Mouse (Mus musculus): Measurements from ENCODE around the gene Nfxl1.
A peak's percentile ranks its signal among the peaks of the same experiment; 100 is the strongest.
"Not testable (repeated sequence)": the region's sequence is repeated elsewhere in the genome, so short reads cannot be mapped to it uniquely, and the experiment has no call there.

Nfxl1 gene

DNA sequence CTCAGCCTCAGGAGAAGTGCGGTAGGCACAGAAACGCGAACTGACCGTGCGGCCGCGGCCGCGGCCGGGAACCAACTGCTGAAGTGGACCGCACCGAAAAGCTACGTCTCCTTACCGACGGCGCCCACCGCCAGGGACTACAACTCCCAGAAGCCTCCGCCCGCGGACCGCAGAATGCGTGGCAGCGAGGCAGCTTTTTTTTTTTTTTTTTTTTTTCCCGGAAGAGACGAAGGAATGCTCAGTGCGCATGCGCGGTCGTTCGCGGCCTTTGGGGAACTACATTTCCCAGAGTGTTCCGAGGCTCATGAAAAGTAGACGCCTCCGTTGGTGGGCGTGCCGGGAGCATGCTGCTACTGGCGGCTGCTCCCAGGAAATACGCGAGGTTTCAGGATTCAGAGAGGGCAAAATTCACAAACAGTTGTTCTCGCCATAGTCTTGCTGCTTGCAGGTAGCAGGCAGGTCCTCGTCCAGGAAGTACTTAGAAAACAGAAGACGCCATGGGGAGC is at the start of gene Nfxl1:
Nfxl1 (minus strand) TSS at position 141 of the 506 bp plus-strand sequence.
- peak; percentile 99 for DNase-seq (ENCODE audit: low spot score)

DNA sequence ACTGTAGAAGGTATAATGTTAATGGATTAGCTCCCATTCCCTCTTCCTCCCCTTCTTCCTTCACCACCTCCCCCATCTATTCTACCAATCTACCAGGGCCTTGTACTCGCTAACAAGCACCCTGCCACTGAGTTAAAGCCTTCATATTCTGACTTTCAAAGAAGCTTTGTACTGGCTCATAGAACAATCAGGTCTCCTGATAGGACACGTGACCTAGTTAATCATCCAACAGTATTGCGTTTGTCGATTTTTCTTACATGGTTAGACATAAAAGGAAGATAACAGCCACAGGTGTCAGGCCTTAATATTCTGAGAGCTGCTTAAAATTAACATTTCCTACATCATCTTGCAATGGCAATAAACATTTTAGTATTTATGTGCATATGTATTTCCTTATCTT is 43.7 kb upstream of the Nfxl1 start:
- DNase-seq (ENCODE audit: low spot score): no peak

DNA sequence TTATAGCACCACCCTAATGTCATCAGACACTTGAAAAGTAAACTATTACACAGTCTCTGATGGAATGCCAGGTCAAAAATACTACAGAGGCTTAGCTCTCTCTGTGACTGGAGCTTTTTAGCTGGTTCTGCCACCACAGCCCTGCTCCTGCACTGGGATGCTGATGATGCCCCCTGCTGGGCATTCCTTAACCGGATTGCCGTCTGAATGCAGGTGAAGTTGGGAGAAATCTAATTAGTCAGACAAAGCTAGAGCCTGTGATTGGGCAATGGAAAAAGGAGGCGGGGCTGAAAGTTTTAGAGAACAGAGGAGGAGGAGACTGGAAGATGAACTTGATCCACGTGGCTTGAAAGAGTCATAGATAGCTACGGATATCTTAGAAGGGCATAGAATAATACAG is 41.5 kb upstream of the Nfxl1 start:
- DNase-seq (ENCODE audit: low spot score): peak; percentile 57

DNA sequence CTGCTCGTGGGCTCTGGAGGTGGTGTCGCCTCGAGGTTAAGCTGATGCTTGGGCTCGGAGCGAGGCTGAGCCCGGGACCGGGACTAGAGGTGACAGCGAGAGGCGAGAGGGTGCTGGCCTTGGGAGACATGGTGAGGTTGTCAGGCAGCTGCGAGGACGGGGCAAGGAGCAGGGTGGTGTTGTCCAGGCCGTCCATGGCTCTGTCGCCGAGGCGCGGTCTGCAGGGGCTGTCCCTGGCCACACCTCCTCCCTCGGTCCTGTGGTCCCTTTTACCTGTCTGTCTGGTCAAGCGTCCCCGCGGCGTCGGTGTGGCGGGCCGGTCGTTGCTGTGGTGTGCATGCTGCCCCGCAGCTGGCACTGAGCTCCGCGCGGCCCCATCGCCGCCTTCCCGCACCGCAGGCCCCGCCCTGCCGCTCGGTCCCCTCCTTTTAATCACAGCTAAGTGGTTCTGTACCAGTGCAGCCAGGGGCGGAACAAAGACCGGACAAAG is 27.8 kb upstream of the Nfxl1 start, which contains the start of gene Gm5868:
Gm5868 (minus strand) TSS at position 360 of the 490 bp plus-strand sequence.
- DNase-seq (ENCODE audit: low spot score): peak; percentile 64

DNA sequence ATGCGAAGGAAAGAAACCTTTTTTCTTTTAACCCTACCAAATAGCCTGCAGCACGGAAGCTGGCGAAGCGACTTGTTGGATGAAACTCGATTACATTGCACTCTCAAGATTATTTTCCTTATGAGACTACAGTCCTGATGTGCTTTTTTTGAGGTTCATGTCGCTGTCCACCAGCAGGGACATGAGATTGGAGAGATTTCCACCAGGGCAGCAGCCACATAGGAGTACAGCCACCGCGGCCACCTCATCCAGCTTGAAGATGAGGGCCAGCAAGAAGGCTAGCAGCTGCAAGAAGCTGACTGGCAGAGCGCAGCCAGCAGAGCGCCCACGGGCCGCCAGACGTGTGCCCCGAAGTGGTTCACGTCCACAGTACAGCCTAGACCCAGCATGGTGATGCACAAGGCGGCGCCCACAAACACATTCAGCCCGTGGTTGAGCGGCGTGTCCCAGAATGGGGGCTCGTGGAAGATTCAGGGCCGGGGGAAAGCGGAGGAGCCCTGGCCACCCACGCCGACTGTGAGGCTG is 27.2 kb upstream of the Nfxl1 start:
- not testable (repeated sequence) for DNase-seq (ENCODE audit: low spot score)

DNA sequence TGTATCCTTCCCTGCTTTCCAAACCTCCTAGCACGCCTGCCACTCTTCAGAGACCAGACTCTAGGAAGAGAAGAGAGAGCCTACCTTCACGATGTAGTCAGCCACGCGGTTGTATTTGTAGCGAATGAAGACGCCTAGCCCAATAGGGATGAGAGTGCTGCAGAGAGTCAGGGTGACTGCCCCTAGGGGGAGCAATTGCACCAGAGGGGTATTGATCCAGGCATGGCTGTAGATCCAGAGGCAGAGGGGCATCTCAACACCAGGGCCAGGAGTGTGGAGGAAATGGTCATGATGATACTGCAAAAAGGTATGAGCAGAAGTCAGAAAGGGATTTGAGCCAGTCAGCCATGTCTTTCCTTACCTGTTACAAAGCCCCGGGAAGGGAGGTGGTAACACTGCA is 26.6 kb upstream of the Nfxl1 start:
- not testable (repeated sequence) for DNase-seq (ENCODE audit: low spot score)

DNA sequence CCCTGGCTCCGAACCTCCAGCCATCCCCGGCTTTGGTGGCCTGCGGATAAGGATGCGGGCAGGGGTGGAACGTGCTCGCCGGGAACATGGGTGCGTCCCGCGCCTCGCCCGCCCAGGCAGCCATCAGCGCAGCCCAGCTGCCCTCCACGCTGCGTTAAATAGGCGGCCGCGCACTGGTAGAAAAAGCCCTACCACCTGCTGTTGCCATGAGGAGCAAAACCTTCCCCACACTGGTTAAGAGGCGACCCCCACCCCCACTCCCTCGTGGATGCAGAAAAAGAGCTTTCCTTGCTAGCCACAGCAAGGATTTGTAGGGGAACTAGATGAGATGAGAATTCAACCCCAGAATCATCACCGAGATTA is 21.5 kb upstream of the Nfxl1 start, which contains the start of gene Zar1:
Zar1 (minus strand) TSS at position 285 of the 363 bp plus-strand sequence.
- peak; percentile 27 for DNase-seq (ENCODE audit: low spot score)

DNA sequence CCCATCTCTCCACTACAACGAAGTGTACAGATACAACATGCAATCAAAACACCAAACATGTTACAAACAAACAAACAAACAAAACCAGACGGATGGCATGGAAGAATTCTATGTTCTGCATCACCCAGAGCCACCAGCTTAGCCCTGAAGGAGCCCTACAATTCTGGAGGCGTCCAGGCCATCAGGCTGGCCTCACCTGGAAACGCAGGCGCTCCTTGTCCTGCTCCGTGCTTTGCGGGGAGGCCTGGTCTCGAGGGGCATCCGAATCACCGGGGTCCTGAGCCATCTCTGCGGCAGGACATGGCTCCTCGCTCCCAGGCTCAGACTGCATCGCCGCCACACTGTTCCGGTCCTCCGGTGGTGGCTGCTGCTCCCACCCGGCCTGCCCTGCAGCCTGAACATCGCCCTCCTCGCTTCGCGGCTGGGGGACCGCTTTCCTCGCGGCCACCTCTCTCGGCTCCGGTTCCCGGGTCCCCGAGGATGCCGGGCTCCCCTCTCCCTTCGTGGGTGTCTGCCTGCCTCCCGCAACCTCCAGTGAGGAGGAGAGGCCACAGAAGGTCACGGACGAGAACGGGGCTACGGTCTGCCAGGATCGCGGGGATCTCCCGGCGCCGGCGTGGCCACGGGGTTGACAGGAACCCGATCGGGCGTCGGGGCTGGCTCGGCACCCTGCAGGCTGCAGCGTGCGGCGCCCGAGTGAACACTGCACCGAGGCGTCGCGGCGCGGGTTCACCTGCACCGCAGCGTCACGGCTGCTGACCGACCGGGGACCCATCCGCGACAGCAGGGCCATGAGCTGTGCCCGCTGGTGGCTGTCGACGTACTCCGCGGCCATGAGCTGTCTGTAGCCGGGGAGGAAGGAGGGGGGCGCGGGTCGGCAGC is 20.8 kb upstream of the Nfxl1 start:
- peak; percentile 43 for DNase-seq (ENCODE audit: low spot score)

DNA sequence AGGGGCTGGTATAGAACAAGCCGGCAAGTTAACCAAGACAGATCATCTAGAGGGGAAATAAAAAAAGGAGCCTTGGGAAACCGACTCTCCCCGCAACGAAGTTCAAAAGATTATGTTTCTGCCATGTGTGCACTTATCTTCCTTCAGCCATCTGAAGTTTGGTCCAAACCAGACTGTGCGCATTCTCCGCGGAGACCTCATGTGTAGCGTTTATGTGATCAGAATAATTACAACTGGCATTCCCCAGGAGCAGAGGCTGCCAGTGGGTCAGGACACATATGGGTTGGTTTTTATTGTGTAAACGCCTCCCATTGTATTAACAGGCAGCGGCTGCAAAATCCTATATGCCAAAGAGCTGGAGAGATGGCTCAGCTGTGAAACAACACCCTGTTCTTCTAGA is 20.1 kb upstream of the Nfxl1 start:
- DNase-seq (ENCODE audit: low spot score): not testable (repeated sequence)

DNA sequence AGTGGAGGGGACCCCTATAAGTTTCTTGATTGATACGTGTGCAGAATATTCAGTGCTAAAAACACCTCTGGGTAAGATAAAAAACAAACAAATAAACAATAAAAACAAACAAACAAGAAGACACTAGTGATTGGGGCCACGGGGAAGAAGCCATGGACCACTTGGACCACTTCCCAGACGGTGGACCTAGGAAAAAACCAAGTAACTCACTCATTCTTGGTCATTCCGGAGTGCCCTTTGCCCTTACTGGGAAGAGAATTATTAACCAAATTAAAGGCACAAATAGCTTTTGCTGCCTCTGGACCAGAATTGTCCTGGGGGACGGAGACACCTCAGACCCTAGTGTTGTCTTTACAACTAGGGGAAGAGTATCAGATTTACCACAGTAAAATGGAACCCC is 6.1 kb upstream of the Nfxl1 start:
- DNase-seq (ENCODE audit: low spot score): no peak

DNA sequence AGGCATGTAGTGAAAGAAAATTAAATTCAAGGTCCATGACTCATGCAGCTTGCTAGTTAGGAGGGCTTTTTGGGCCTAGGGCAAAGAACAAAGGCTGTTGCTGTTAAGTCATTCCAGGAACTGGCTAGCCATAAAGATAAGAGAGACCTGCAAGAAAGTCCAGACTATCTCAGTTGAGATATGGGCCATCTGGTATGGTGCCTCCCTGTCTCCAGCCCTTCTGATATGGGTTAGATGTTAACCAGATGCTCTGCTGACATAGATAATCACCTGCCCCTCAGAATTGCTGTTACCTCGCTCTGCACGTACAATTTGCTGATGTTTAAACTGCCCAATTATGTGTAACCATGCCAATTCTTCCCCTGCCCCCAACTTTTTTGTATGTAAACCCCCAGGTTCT is 3.7 kb upstream of the Nfxl1 start:
- not testable (repeated sequence) for DNase-seq (ENCODE audit: low spot score)

DNA sequence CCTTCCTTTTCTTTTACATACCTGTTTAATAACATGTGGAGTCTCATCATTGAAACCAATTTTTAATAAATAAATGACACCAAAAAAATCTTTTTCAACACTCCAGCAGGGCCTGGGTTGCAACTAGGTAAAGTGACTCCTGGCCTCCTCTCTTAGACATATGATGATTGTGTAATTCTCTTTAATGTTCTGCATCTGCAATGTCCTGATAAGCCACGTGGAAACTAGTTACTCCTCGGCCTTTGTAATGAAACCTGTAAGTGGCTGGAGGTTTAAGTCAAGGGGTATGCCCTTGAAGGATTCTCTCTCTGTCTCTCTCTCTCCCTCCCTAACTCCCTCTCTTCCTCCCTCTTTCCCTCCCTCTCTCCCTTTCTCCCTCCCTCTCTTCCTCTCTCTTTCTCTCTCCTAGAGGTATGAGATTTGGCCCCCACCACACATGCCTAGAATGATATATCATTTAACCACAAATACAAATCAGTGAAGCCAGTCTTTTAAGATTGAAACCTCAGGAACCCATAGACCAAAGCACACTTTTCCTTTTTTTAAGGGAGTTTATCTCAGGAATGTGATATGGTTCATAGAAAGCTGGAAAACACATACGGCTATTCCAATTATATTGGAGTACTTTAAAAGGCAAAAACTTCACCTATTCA is 1.6 kb upstream of the Nfxl1 start:
- DNase-seq (ENCODE audit: low spot score): no peak

DNA sequence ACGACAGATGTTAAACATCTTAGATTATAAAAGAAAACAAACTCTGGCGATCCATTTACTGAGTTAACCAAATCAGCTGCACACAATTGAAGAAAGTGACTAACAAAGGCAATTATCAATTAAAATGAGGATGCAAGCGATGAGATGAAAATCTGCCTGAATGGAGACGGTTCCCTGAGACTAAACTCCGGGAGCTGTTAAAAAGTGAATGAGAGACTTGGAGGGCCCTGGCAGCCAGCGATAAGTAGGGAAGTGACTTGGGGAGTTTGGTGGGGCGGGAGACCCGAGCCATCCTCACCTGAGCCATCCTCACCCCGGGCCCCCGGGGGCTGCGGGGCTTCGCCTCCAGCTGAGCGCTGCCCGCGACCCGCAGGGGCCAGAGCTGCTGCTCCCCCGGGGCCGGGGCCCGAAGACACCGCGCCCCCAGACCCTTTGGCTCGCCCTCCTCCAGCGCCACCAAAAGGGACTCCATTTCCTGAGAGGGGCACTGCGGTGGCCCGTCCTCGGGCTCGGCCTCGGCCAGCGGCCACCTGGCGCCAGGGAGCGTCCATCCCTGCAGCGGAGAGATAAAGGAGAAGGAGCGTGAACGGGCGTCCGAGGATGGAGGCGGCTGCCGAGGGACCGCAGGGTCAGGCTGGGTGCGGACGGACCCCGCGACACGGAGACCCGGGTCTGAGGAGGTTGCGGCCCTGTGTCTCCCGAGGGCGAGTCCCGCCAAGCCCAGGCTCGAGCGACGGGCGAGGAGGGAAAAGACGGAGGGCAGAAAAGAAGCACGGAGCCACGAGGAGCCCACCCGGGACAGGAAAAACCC is 563 bp downstream of the Nfxl1 start:
- DNase-seq (ENCODE audit: low spot score): peak; percentile 53

DNA sequence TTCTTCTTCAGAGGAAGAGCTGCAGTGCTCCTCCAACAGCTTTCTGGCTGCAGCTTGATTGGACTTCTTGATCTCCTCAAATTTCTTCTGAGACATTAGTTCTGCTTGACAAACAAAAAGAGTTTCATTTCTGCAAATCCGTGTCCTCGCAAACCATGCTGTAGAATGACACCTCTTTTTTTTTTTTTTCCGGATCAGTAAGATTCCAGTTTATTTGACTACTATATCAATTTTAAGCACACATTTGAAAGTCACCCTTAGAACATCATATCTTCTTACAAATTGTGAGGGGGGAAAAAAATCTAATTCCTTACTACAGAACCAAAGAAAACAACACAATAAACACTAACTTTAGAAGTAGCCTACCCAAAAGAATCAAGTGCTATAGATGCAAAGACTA is 3.2 kb downstream of the Nfxl1 start:
- DNase-seq (ENCODE audit: low spot score): no peak

DNA sequence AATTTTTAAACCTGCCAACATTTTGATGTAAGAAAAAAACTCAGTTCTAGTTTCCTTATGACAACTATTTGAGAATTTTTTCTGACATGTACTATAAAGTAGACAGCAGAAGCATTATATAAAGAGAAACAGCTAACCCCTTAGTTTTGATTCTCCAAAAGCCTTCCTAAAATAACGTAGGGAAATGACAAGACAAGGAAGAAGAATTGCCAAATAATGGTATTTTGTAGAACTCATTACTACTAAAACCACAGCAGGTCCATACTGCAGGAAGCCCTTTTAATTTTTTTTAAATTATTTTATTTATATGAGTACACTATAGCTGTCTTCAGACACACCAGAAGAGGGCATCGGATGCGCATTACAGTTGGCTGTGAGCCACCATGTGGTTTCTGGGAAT is 8.3 kb downstream of the Nfxl1 start:
- no peak for DNase-seq (ENCODE audit: low spot score)

DNA sequence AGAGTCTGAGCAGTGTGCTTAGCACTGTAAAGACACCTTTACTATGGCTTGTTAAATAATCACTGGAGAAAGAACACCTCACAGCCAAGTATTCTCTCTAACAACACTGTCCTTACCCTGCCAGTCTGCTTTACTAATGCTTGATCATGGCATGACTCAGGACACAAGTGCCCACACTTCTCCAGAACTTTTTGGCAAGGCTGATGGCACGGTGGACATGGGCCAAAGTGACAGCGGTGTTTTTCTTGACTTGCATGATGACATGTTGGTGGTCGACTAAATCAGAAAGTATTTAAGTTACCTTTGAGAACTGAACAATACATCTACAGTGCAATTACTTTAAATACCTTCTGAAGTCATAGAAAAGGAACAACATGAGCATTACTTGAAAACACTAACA is 30.6 kb downstream of the Nfxl1 start:
- DNase-seq (ENCODE audit: low spot score): no peak

DNA sequence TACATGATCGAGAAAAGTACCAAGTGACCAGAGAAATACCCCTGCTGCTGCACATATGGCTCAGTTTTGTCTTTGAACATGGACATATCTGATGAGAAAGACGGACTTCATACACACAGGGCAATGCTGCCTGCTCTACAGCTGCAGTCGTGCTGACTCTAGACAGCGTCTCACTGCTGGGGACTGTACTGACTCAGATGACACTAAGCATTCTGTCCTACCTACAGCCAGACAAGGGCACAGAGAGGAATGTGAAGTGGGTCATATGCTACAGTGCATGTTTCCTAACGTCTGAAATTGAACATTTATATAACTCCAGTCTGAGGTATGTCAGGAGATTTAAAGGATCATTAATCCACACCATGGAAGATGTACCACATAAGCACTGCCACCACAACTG is 45.7 kb downstream of the Nfxl1 start:
- no peak for DNase-seq (ENCODE audit: low spot score)

DNA sequence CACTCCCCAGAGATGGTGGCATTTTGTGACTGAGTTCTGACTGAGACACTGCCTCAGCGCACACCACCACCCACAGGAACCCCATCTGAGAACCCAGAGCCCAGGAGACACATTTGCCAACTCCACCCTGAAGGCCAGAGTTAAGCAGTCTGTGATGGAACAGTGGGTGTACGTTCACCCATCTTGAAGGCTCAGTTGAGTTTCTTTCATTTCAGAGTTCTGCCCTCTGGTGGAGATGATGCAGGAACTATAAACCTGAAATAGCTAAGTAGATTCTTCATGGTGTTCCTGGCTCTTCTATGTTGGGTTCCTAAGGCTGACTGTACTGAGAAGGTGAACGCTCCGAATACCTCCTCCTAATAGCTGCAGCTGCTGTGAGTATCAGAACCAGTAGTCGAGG is 53.7 kb downstream of the Nfxl1 start:
- DNase-seq (ENCODE audit: low spot score): peak; percentile 56

DNA sequence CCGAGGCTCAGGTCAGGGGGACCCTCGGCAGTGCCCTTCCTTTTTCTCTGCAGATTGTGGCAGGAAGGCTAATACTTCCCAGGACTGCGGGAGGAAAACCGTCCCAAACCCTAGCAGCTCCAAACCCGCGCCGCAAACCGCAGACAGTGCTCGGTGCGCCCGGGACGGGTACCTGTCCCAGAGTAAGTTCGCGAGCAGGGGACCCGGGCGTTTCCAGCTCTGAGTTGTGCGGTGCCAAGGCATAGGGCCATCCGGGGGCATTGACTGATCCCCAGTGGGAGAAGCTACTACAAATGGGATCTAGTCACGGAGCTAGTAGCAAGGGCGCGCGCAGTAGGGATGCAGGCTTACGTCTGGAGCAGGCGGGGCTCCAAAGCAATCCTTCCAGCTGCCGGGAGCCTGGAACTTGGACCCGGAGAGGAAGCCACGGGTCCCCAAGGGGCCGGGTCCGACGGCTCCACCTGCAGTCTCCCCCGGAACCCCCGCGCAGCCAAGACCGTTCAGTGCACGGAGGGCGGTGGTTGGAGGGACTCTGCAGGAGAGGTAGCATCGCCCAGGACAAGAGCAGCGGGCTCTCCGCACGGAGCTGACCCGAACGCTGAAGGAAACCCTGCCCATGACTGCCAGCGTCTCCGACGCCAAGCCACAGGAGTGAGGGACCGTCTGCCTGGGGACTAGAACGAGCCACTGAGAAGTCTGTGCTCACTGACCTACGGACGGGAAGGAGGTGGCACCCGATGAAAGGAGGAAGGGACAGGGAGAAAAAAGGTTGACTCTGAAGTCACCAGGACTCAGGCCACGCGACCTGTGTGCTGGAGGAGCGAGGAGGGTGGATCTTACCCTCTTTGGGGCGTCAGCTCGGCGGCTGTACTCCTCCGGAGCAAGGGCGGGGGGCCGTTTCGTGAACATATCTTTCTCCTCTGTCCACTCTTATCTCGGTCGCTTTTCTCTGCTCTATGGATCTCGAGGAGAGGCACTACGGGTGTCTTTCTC is 55.7 kb downstream of the Nfxl1 start, which contains the start of gene Corin:
Corin (minus strand) TSS at position 943 of the 993 bp plus-strand sequence.
- peak; percentile 38 for DNase-seq (ENCODE audit: low spot score)

DNA sequence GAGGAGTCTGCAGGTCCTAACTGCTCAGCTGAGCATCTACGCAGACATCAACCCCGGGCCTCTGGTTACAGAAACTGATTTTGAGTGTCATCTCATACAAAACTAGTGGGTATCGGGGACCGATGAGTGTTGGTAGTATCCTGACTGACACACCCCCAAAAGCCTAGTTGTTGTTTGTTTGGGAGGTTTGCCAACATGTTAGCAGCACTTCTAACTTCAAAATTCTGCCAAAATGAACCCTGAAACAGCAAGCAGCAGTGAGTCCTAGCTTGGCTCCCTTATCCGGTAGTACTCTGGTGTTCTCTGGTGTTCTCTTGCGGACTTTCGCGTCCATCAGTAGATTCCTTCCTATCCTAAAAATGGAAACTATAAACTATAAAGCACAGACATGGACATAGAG is 56.7 kb downstream of the Nfxl1 start:
- no peak for DNase-seq (ENCODE audit: low spot score)
